Mouse (Mus musculus) left cerebral cortex, adult 9 months (tissue): ENCODE measurements around the gene Scgb1b19.
"Not testable (repeated sequence)": the region's sequence is repeated elsewhere in the genome, so short reads cannot be mapped to it uniquely, and the experiment has no call there.

ENCODE experiments used
- DNase-seq, 2 experiments: peaks; one replicate each; pipeline ENCODE4 v3.0.0; 2022; ENCODE audit warnings: low spot score in 2 of 2

Gene Scgb1b19

DNA sequence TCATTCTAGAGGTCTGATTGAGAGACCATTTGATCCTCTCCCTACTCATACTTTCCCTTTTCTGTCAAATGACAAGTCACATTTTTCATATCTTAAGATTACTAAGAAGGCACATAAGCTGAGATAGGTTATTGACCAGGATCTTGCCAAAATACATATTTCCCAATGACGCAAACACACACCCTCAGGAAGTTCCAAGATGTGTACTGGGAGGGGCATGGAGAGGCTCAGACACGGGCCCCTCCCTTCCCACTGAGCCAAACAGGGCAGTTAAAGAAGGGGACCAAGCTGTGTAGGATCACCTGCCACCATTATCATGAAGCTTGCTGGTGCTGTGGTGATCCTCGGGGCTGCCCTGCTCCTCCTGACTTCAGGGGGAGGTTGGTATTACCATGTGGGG is at the start of gene Scgb1b19:
Gene Scgb1b19, plus strand, starts transcription at position 301 of the 400 bp plus-strand sequence.
- DNase-seq = not testable (repeated sequence)

DNA sequence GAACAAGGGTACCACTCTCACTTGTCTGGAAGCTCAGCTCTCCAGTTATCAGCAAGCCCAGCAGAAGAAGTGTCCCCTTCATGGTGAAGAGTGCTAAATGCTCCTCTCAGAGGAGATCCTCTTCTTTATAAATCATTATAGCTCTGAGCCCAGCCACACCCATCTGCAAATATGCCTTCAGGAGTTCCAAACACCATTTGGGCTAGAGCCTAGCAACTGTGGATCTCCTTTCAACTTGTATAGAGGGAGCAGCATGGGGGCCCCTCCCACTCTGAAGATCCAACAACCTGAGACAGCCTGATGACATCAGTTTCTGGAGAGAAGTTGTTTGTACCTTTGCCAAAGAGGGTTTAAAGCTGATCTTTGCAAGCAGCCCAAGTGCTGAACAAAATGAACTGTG is 6.9 kb upstream of the Scgb1b19 start, which contains the start of gene Scgb2b19:
Gene Scgb2b19, minus strand, starts transcription at position 101 of the 400 bp plus-strand sequence.
- not testable (repeated sequence) for DNase-seq
